Mouse (Mus musculus): Measurements from ENCODE around the gene Mrpl54.

Mrpl54 gene

DNA sequence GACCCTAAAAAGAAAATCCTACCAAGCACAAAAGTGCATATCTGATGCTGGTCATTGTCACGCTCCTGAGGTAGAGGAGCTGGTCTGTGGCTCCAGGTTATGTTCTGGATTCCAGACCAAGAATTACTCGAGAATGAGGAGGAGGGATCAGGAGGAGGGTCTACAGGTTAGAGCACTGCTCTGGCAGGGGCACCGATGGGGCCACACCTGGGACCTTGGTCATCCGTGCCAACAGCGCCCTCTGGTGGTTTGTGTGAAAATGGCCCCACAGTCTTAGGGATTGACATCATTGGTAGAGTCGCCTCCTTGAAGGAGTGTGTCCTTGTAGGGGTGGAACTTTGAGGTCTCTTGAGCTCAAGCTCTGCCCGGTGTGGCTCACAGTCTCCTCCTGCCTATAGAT lies 48.8 kb downstream of the Mrpl54 start:
- peak; percentile 81 for DNase-seq

- peak; percentile 45 for DNase-seq
Observed at GRCm38 (mm10) chr10:81217267-81217666, 49.5 kb downstream of the Mrpl54 start.

GRCm38 (mm10) chr10:81216810-81217209 lies 49.9 kb downstream of the Mrpl54 start:
- DNase-seq, result no peak

DNA sequence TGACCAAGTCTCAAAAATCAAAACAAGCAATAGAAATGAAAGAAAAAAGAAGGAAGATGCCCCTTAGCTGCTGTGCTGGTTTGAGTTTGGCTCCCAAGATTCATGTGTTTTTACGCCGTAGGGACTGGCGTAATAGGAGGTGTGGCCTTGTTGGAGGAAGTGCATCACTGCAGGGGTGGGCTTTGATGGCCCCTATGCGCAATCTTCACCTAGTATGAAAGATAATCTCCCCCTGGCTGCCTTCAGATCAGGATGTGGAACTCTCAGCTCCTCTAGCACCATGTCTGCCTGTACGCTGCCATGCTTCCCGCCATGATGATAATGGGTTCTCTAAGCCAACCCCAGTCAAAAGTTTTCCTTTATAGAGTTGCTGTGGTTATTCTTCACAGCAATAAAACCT lies 50.5 kb downstream of the Mrpl54 start:
- no peak for DNase-seq
